Mouse (Mus musculus): ENCODE measurements around the gene 4930432K21Rik. TPM values are rescaled to one million over a fixed set of nuclear protein-coding genes. Genes with fewer than 3 reads are reported as not detected.

The 4930432K21Rik gene
- polyA plus RNA-seq, 2 experiments: 0.19 TPM; not detected in 1

GRCm38 (mm10) chr8:84203975-84204772 is 56.3 kb downstream of the 4930432K21Rik start:
- Histone ChIP-seq H3K4me3 (ENCODE audit: insufficient read depth in 1 of 2, low read depth in 2 of 2, low read length in 2 of 2) (peak overlapping the region; percentile 31 to 41; a peak in 3 of 4 replicates), H3K27me3 (ENCODE audit: control insufficient read depth, insufficient read depth, low read length) (peaks cover 21% of the 10 kb centered on the region), H3K4me2 (ENCODE audit: low read depth) (peak overlapping the region; percentile 66), H3K9ac (replicated peaks) (peak overlapping the region; percentile 27; the same call in 1 of the 2 replicates), H3K4me1 (replicated peaks; ENCODE audit: control insufficient read depth in 2 of 2, insufficient read depth in 2 of 2, low read length in 1 of 2) (peaks cover 3 to 15% of the 10 kb centered on the region in 2 experiments; a peak in 3 of 4 replicates), H3K27ac (peak overlapping the region; percentile 20), H3K9me3 (ENCODE audit: control insufficient read depth, low read length) (no peaks in the 10 kb centered on the region), H3K36me3 (replicated peaks; ENCODE audit: control insufficient read depth, insufficient read depth, low read depth) (no peaks in the 10 kb centered on the region)
- no peak for DNase-seq (ENCODE audit: low read depth in 3 of 3, low spot score in 3 of 3)
- ATAC-seq (ENCODE audit: insufficient read depth): peak; percentile 21; the same call in 1 of the 2 replicates
- TF ChIP-seq EP300 (IDR thresholded peaks at IDR 0.05; ENCODE audit: low read depth) (no peak), CTCF (IDR thresholded peaks at IDR 0.05; ENCODE audit: low read depth) (peak; percentile 25)
- WGBS (ENCODE audit: insufficient replicate concordance): 25% methylated on average over 13 of the region's 13 CpGs

- 73% methylated on average over 5 of the region's 5 CpGs for WGBS (ENCODE audit: insufficient replicate concordance)
- Histone ChIP-seq H3K27me3 (ENCODE audit: control insufficient read depth, insufficient read depth, low read length) (peaks cover 21% of the 10 kb centered on the region), H3K4me3 (ENCODE audit: insufficient read depth in 1 of 2, low read depth in 2 of 2, low read length in 2 of 2) (no peak overlapping the region), H3K4me2 (ENCODE audit: low read depth) (no peak overlapping the region), H3K27ac (no peak overlapping the region), H3K9ac (replicated peaks) (no peak overlapping the region), H3K9me3 (ENCODE audit: control insufficient read depth, low read length) (no peaks in the 10 kb centered on the region), H3K36me3 (replicated peaks; ENCODE audit: control insufficient read depth, insufficient read depth, low read depth) (no peaks in the 10 kb centered on the region), H3K4me1 (replicated peaks; ENCODE audit: control insufficient read depth in 2 of 2, insufficient read depth in 2 of 2, low read length in 1 of 2) (peaks cover 2 to 10% of the 10 kb centered on the region in 2 experiments; a peak in 3 of 4 replicates)
- TF ChIP-seq CTCF (IDR thresholded peaks at IDR 0.05; ENCODE audit: low read depth): no peak
- TF ChIP-seq EP300 (IDR thresholded peaks at IDR 0.05; ENCODE audit: low read depth): no peak
- no peak for DNase-seq (ENCODE audit: low read depth in 3 of 3, low spot score in 3 of 3)
- ATAC-seq (ENCODE audit: insufficient read depth): no peak
Measured at GRCm38 (mm10) chr8:84205073-84205472, 57.2 kb downstream of the 4930432K21Rik start.

GRCm38 (mm10) chr8:84206666-84207065 is 58.8 kb downstream of the 4930432K21Rik start:
- 74% methylated on average over 3 of the region's 3 CpGs for WGBS (ENCODE audit: insufficient replicate concordance)
- Histone ChIP-seq H3K9ac (replicated peaks) (no peak overlapping the region), H3K4me1 (replicated peaks; ENCODE audit: control insufficient read depth in 2 of 2, insufficient read depth in 2 of 2, low read length in 1 of 2) (peaks cover 0 to 8% of the 10 kb centered on the region in 2 experiments; a peak in 2 of 4 replicates), H3K9me3 (ENCODE audit: control insufficient read depth, low read length) (no peaks in the 10 kb centered on the region), H3K27ac (no peak overlapping the region), H3K27me3 (ENCODE audit: control insufficient read depth, insufficient read depth, low read length) (peaks cover 8% of the 10 kb centered on the region), H3K36me3 (replicated peaks; ENCODE audit: control insufficient read depth, insufficient read depth, low read depth) (no peaks in the 10 kb centered on the region), H3K4me3 (ENCODE audit: insufficient read depth in 1 of 2, low read depth in 2 of 2, low read length in 2 of 2) (no peak overlapping the region), H3K4me2 (ENCODE audit: low read depth) (no peak overlapping the region)
- DNase-seq (ENCODE audit: low read depth in 3 of 3, low spot score in 3 of 3): no peak
- no peak for ATAC-seq (ENCODE audit: insufficient read depth)
- TF ChIP-seq CTCF (IDR thresholded peaks at IDR 0.05; ENCODE audit: low read depth): 0 out of 2 replicates have a peak, but pooled peaks have one; percentile 28
- TF ChIP-seq EP300 (IDR thresholded peaks at IDR 0.05; ENCODE audit: low read depth): no peak

- TF ChIP-seq EP300 (IDR thresholded peaks at IDR 0.05; ENCODE audit: low read depth) (no peak), CTCF (IDR thresholded peaks at IDR 0.05; ENCODE audit: low read depth) (no peak)
- peaks cover 0 to 6% of the 10 kb centered on the region in 2 experiments; a peak in 2 of 4 replicates for H3K4me1 ChIP-seq (replicated peaks; ENCODE audit: control insufficient read depth in 2 of 2, insufficient read depth in 2 of 2, low read length in 1 of 2)
- no peak overlapping the region for H3K9ac ChIP-seq (replicated peaks)
- no peaks in the 10 kb centered on the region for H3K9me3 ChIP-seq (ENCODE audit: control insufficient read depth, low read length)
- DNase-seq (ENCODE audit: low read depth in 3 of 3, low spot score in 3 of 3): no peak
- H3K27ac ChIP-seq: no peak overlapping the region
- H3K36me3 ChIP-seq (replicated peaks; ENCODE audit: control insufficient read depth, insufficient read depth, low read depth): no peaks in the 10 kb centered on the region
- no peak overlapping the region for H3K4me2 ChIP-seq (ENCODE audit: low read depth)
- ATAC-seq (ENCODE audit: insufficient read depth): peak; percentile 11; the same call in 1 of the 2 replicates
- no peaks in the 10 kb centered on the region for H3K27me3 ChIP-seq (ENCODE audit: control insufficient read depth, insufficient read depth, low read length)
- no peak overlapping the region for H3K4me3 ChIP-seq (ENCODE audit: insufficient read depth in 1 of 2, low read depth in 2 of 2, low read length in 2 of 2)
- 37% methylated on average over 7 of the region's 7 CpGs for WGBS (ENCODE audit: insufficient replicate concordance)
Measured at GRCm38 (mm10) chr8:84207811-84208210, 60.0 kb downstream of the 4930432K21Rik start.
